Mouse (Mus musculus) urinary bladder, postnatal 0 days (tissue): ENCODE data around the gene Taf8. TPM values are rescaled to one million over a fixed set of nuclear protein-coding genes. Genes with fewer than 3 reads are reported as not detected.

Source experiments
- polyA plus RNA-seq: library from polyadenylated mRNA; unstranded; fragments of >200 nt; fragmentation: Nextera tagmentation; extraction: Ambion mirVana; gene quantifications from 2 replicates; pipeline ENCODE4 v1.2.1, GENCODE M21; 2015

Taf8 gene
- 11.9 and 12.2 TPM in 2 replicates for polyA plus RNA-seq

DNA sequence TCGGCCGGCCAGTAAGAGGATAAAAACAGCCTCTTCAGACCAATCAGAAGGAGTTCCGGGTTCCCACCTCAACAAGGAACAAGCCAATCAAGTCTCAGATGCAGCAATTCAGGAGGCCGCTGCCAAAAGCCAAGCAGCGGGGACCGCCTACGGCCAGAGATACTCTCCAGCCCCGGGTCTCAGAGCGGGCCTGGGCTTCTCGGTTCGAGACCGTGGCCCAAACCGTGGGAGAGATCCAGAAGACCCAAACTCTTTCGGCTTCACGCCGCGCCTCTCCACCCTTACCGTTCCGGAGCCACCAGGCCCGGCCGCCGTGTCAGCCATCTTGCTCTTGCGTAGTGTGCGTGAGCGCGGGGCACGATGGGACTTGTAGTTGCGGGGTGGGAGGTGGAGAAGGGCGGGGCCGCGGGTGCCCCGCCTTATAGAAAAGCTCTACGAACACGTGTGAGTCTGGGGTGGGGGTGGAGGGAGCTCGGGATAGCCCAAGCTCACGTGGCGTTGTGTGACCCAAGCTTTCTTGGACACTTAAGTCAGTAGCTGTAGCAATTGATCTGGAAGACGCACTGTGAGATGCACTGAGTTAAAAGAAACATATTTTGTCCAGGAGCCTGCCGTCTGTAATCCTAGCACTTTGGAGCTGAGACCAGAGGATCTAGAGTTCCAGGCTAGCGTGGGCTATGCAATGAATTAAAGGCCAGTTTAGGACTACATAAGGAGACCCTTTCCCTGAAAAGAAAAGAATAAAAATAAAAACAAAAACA is at the start of gene Taf8:
Taf8 (minus strand) TSS at position 347 of the 761 bp plus-strand sequence.

DNA sequence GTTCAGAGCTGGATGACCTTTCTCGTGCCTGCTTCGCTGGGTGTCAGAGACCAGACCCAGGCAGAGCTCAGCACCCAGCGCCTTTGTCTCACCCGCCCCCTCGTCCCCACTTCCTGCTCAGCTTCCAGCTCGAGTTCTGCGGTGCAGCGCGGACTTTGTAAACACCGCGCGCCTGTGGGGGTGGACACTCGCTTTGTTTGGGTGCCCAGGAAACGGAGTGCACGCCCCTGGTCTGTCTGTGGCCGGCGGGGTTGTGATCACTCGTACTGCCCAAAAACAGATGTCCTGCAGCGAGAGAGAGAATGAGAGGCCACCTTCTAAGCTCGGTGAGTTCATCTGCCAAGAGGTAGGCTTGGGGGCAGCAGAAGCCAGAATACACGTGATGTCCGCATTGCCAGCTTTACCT is 2.9 kb upstream of the Taf8 start, which contains the start of gene Ccnd3:
Ccnd3 (plus strand) TSS at position 111 of the 406 bp plus-strand sequence.

DNA sequence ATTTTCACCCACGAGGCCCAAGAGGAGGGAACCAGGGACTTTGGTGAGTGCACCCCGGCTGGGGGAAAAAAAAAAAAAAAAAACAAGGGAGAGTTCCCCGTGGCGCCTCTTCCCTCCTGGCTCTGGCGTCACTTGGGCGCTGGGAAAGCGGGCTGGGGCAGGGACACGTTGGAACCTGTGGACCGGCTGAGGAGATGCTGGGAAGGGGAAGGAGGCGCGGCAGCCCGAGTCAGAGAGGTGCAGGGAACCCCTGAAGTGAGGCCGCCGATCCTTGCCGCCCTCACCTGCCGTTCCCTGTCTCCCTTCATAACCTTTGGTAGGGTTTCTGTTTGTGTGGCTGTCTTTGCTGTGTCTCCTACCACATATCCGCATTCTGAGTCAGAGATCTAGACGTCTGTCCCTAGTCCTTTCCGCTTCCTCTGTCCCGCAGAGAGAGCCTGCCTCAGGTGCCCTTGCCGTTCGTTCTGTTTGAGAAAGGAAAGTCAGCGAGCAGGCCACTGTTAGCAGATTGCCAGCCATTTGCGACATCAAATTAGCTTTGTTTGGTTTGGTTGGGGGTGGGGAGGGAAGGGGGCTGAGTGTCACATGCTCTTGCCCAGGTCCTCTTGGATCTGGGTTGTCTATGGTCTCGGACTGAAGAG is 65.1 kb downstream of the Taf8 start, which contains the start of gene 1700001C19Rik:
1700001C19Rik (minus strand) TSS at position 470 of the 641 bp plus-strand sequence.

DNA sequence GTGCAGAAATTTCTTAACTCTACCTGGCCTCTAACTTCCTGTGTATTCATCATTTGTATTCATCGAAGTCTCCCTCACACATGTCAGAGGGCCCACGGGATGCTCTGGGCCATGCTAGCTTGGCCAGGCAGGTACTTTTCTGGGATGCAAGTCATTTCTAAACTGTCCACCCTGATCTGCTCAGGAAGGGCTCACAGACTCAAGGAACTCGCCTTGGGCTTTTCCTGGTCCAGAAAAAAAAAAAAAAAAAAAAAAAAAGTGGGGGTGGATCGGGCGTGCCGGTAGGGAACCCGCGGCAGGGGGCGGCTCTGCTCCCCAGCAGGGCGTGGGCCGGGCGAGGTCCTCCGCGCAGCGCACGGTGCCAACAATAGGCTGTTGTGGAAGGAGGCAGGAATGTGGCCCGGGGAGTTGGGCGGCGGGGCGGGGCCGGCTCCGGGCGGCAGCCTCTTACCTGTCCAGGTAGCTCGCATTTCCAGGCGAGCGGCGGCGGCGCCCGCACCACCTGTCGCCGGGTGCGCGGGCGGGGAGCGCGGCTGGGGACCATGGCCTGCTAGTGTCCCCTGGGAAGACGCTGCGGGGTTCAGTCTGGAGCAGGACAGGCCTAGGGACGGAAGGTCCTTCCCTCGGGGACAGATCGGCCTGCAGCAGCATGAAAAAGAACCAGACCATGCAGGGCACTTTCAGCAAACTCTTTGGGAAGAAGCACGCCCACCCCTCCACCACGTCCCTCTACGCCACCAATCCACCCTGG is 65.8 kb downstream of the Taf8 start, which contains the start of gene AI661453:
AI661453 (plus strand) TSS at position 460 of the 751 bp plus-strand sequence.

Other genes with a start within 250 kb of the Taf8 start
- 65.7 and 65.8 TPM in 2 replicates for gene Mrps10, start 133.4 kb downstream of the Taf8 start, polyA plus RNA-seq
- gene Guca1b, start 116.9 kb downstream of the Taf8 start, polyA plus RNA-seq = 0.42 and 0.52 TPM in 2 replicates
- gene Guca1a, start 101.7 kb downstream of the Taf8 start, polyA plus RNA-seq = 10.1 and 11.0 TPM in 2 replicates
- 3.3 and 3.7 TPM in 2 replicates for gene AI661453, start 65.7 kb downstream of the Taf8 start, polyA plus RNA-seq
- gene 1700001C19Rik, start 64.9 kb downstream of the Taf8 start, polyA plus RNA-seq = 0.46 and 0.81 TPM in 2 replicates
- 185 and 201 TPM in 2 replicates for gene Ccnd3, start 2.8 kb upstream of the Taf8 start, polyA plus RNA-seq
- 17.2 and 18.2 TPM in 2 replicates for gene Bysl, start 109.2 kb upstream of the Taf8 start, polyA plus RNA-seq
- 24.0 and 24.3 TPM in 2 replicates for gene Med20, start 109.3 kb upstream of the Taf8 start, polyA plus RNA-seq
- gene Gm20517, start 109.3 kb upstream of the Taf8 start, polyA plus RNA-seq = 1.4 and 2.1 TPM in 2 replicates
- 2.1 and 2.2 TPM in 2 replicates for gene Usp49, start 128.4 kb upstream of the Taf8 start, polyA plus RNA-seq
- 318 and 323 TPM in 2 replicates for gene Tomm6, start 186.1 kb upstream of the Taf8 start, polyA plus RNA-seq
- gene Frs3, start 186.7 kb upstream of the Taf8 start, polyA plus RNA-seq = 1.9 TPM in 2 replicates
- 0.16 and 0.28 TPM in 2 replicates for gene Gm21981, start 192.2 kb upstream of the Taf8 start, polyA plus RNA-seq
- gene Prickle4, start 192.4 kb upstream of the Taf8 start, polyA plus RNA-seq = not detected in 2 replicates
- gene Pgc, start 224.6 kb upstream of the Taf8 start, polyA plus RNA-seq = 0.27 and 0.30 TPM in 2 replicates
- 6.5 and 6.8 TPM in 2 replicates for gene Tfeb, start 234.7 kb upstream of the Taf8 start, polyA plus RNA-seq